Mouse (Mus musculus) ES-Bruce4 (cell line): ENCODE measurements around the gene Elovl1. TPM values are rescaled to one million over a fixed set of nuclear protein-coding genes. Genes with fewer than 3 reads are reported as not detected.
A peak's percentile ranks its signal among the peaks of the same experiment; 100 is the strongest.

ENCODE experiments used
- H3K27ac ChIP-seq: 2 replicates; pipeline ENCODE4 v1.5.1; 2012; ENCODE audit warnings: low read length, inconsistent platforms; ENCODE audit not compliant: insufficient read depth
- H3K27me3 ChIP-seq: 2 replicates; pipeline ENCODE4 v1.6.1; 2012; ENCODE audit warnings: mild to moderate bottlenecking, low read length, inconsistent platforms; ENCODE audit not compliant: control insufficient read depth, poor library complexity, insufficient read depth, severe bottlenecking
- H3K36me3 ChIP-seq: 2 replicates; pipeline ENCODE4 v1.6.1; 2012; ENCODE audit warnings: inconsistent platforms, mild to moderate bottlenecking, low read length, moderate library complexity; ENCODE audit not compliant: control insufficient read depth, poor library complexity, insufficient read depth, severe bottlenecking
- H3K4me1 ChIP-seq: one replicate; pipeline ENCODE4 v1.8.1; 2011; ENCODE audit warnings: low read length; ENCODE audit not compliant: control insufficient read depth, insufficient read depth
- H3K4me3 ChIP-seq: 2 replicates; pipeline ENCODE4 v1.5.1; 2011; ENCODE audit warnings: low read depth, mild to moderate bottlenecking, low read length
- H3K9ac ChIP-seq: 2 replicates; pipeline ENCODE4 v1.6.1; 2012; ENCODE audit warnings: low read depth, mild to moderate bottlenecking, inconsistent platforms; ENCODE audit not compliant: poor library complexity, severe bottlenecking
- H3K9me3 ChIP-seq: replicated peaks from 2 replicates; pipeline ENCODE4 v1.6.1; 2012; ENCODE audit warnings: mild to moderate bottlenecking, low read length, inconsistent platforms; ENCODE audit not compliant: control insufficient read depth, poor library complexity, insufficient read depth, severe bottlenecking
- CTCF ChIP-seq: IDR thresholded peaks from one replicate; pipeline ENCODE4 v1.8.1; 2011; ENCODE audit warnings: low read depth, low read length
- EP300 ChIP-seq: IDR thresholded peaks from 2 replicates; pipeline ENCODE4 v1.6.1; 2011; ENCODE audit warnings: low read depth, low read length; ENCODE audit not compliant: insufficient read depth
- POLR2A ChIP-seq: IDR thresholded peaks from one replicate; pipeline ENCODE4 v1.8.1; 2011; ENCODE audit warnings: low read length; ENCODE audit not compliant: insufficient read depth
- polyA plus RNA-seq: library from polyadenylated mRNA; stranded (reverse); fragments of >200 nt; gene quantifications from 2 replicates; pipeline ENCODE4 v1.2.4, GENCODE M21; 2011; ENCODE audit warnings: low read depth; ENCODE audit not compliant: missing spikeins, insufficient read depth, insufficient read length

Elovl1 gene
- polyA plus RNA-seq = 53.5 and 63.2 TPM in 2 replicates

DNA sequence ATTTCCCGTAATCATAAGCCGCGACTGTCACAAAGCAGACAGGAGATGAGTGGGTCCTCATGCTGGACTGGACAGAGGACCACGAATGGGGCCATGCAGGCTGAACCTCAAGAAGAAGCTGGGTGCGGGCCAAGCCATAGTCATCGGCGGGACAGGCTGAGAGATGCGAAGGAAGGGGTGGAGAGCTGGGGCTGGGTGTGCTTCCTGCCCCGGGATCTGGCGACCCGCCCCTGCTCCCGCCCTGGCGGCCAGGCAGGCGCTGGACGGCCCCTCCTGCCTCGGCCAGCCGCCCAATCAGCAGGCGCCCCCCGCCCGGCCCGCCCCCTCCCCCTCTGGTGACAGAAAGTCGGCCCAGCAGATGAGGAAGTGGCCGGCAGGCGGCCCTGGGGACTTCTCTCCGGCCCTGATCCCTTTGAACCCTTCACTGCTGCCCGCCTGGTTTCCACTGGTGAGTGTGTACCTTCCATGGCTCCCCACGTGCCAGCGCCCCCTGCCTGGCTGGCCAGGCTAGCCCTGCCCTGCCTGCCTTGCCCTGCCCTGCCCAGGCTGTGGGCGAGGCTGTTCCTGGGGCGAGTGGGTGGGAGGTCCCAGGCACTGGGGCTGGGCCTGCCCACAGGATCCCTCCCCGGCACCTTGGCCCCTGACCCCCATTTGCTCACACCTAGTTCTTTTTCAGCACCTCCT lies at the start of gene Elovl1:
Gene Elovl1, plus strand, starts transcription at position 326 of the 684 bp plus-strand sequence.
- Histone ChIP-seq H3K9me3 (no peaks in the 10 kb centered on the region), H3K4me1 (peaks cover 3% of the 10 kb centered on the region), H3K27ac (no peak within 1 kb of the TSS), H3K9ac (peak within 1 kb of the TSS; percentile 57), H3K36me3 (peaks cover 20% of the 10 kb centered on the region), H3K4me3 (peak within 1 kb of the TSS; percentile 80), H3K27me3 (no peaks in the 10 kb centered on the region)
- TF ChIP-seq CTCF (peak; percentile 0), EP300 (no peak), POLR2A (peak; percentile 56)

DNA sequence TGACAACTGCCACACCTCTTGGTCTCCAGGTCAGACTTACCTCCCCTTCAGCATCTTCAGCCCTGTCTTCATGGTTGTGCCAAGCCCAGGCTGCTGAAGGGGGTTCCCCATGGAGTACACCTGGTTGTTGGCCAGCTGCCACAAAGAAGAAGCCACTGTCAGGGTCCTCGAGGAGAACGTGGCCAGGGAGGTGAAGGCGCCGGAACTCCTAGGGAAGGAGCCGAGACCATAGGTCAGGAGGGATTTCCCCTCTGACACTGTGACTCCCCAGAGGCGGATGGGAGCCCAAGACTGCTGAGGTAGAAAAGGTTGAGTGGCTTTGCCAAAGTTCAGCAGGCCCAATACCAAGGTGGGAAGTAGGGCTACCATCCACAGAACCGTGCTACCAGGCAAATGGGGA lies 44.6 kb upstream of the Elovl1 start:
- Histone ChIP-seq H3K27ac (no peak overlapping the region), H3K9ac (no peak overlapping the region), H3K9me3 (no peaks in the 10 kb centered on the region), H3K27me3 (no peaks in the 10 kb centered on the region), H3K4me1 (no peaks in the 10 kb centered on the region), H3K36me3 (peaks cover 23% of the 10 kb centered on the region), H3K4me3 (no peak overlapping the region)
- TF ChIP-seq EP300 = no peak

- Histone ChIP-seq H3K4me3 (no peak overlapping the region), H3K4me1 (no peaks in the 10 kb centered on the region), H3K36me3 (peaks cover 21% of the 10 kb centered on the region), H3K9ac (no peak overlapping the region), H3K27me3 (no peaks in the 10 kb centered on the region), H3K9me3 (no peaks in the 10 kb centered on the region), H3K27ac (no peak overlapping the region)
- TF ChIP-seq CTCF (no peak), EP300 (no peak), POLR2A (no peak)
Measured at GRCm38 (mm10) chr4:118387316-118387715, 40.6 kb upstream of the Elovl1 start.

DNA sequence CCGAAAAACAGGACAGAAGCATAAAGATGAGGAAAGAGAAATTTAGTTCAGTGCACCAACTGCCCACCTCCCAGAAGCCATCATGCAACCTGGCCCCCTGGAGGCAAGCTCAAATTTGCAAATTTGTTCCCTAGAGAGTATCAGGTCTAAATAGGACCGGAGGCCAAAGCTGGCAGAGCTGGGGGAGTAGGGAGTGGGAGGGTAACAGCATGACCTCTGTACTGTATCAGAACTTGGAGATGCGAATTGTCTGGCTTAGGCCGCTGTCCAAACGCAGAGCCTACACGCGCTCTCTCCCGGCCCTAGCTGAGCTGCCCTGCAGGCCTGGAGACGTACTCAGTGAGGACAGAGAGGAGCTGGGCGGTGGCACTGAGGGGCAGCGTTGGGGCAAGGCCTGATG lies 37.7 kb upstream of the Elovl1 start:
- H3K9me3 ChIP-seq = no peaks in the 10 kb centered on the region
- H3K27me3 ChIP-seq = no peaks in the 10 kb centered on the region
- no peak overlapping the region for H3K9ac ChIP-seq
- H3K36me3 ChIP-seq = peaks cover 9% of the 10 kb centered on the region
- H3K27ac ChIP-seq = no peak overlapping the region
- H3K4me3 ChIP-seq = no peak overlapping the region
- no peak for TF ChIP-seq CTCF
- no peak for TF ChIP-seq EP300
- no peak for TF ChIP-seq POLR2A
- no peaks in the 10 kb centered on the region for H3K4me1 ChIP-seq

DNA sequence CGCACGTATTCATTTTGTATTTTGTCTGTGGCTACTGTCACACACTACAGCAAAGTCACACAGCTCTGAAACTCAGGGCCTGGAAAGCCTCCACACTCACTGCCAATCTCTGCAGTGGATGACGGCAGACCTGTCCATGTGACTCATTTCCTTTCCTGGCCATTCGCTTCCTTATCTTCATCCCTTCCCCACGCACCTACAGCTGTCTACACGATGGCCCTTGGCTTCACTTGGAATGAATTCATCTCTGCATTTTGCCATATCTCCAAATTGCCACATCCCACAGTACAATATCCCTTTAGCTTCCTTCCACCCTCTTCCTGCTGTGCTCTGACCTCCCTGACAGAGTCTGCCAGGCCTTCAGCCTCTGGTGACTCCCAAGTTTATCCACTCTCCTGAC lies 33.4 kb upstream of the Elovl1 start:
- H3K4me1 ChIP-seq = no peaks in the 10 kb centered on the region
- H3K9ac ChIP-seq = no peak overlapping the region
- no peaks in the 10 kb centered on the region for H3K27me3 ChIP-seq
- H3K4me3 ChIP-seq = no peak overlapping the region
- no peak overlapping the region for H3K27ac ChIP-seq
- H3K9me3 ChIP-seq = no peaks in the 10 kb centered on the region
- TF ChIP-seq CTCF = no peak
- no peak for TF ChIP-seq EP300
- no peak for TF ChIP-seq POLR2A
- H3K36me3 ChIP-seq = peaks cover 21% of the 10 kb centered on the region

- H3K27me3 ChIP-seq = no peaks in the 10 kb centered on the region
- H3K36me3 ChIP-seq = peaks cover 23% of the 10 kb centered on the region
Measured at GRCm38 (mm10) chr4:118395289-118395688, 32.6 kb upstream of the Elovl1 start.

More at GRCm38 (mm10) chr4:118395289-118395688, 32.6 kb upstream of the Elovl1 start:
- Histone ChIP-seq H3K27ac (no peak overlapping the region), H3K4me3 (no peak overlapping the region), H3K9me3 (no peaks in the 10 kb centered on the region), H3K4me1 (no peaks in the 10 kb centered on the region), H3K9ac (no peak overlapping the region)
- TF ChIP-seq CTCF = no peak
- no peak for TF ChIP-seq POLR2A
- no peak for TF ChIP-seq EP300
